Mouse (Mus musculus) ES-CJ7 (cell line): ENCODE results near the gene Ddt.
A peak's percentile ranks its signal among the peaks of the same experiment; 100 is the strongest.

Experiments
- DNase-seq: peaks from one replicate; pipeline ENCODE4 v3.0.0; 2011; ENCODE audit warnings: low read depth, low spot score

Gene Ddt

GRCm38 (mm10) chr10:75772795-75773664 is at the start of gene Ddt:
Ddt (minus strand) TSS chr10:75773414.
- peak; percentile 98 for DNase-seq

GRCm38 (mm10) chr10:75822443-75822842 is 49.2 kb upstream of the Ddt start, which contains the start of gene Gstt4:
Gstt4 (minus strand) TSS chr10:75822543.
- DNase-seq: no peak

DNA sequence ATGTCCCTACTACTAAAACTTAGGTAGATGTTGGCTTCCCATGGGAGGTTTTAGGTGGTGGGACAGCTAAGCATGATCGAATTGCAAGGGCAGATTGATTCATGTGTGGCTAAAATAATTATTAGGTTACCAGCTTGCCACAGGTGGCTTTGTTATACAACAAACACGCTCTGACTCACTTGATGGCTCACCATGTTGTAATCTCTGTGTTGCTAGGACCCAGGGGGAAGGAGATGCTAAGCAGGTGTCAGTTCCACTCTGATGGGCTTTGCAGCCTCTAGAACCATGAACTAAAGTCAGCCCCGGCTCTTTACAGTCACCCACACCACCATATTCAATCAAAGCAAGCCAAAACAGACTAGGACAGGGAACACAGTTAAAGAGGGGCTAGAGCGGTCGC is 46.7 kb upstream of the Ddt start:
- no peak for DNase-seq

DNA sequence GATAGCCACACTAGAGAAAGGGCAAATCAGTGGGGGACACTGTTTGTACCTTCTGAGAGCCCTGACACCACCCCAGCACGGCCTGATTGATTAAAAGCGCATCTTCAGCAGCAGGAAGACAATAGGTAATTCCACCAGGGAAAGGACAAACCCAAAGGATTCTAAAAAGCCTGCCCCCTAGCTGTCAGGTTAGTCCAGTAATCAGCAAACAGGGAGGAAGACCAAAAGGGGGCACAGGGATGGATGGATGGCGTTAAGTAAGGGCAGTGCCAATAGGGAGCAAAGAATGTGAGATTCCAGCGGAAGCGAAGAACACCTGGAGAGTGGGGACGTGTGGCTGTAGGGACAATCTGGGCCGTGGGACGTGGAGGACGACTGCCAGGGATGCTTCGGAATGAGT is 45.4 kb upstream of the Ddt start:
- DNase-seq: peak; percentile 48

- no peak for DNase-seq
These were observed 31.0 kb upstream of the Ddt start for GRCm38 (mm10) chr10:75804217-75804616.

DNA sequence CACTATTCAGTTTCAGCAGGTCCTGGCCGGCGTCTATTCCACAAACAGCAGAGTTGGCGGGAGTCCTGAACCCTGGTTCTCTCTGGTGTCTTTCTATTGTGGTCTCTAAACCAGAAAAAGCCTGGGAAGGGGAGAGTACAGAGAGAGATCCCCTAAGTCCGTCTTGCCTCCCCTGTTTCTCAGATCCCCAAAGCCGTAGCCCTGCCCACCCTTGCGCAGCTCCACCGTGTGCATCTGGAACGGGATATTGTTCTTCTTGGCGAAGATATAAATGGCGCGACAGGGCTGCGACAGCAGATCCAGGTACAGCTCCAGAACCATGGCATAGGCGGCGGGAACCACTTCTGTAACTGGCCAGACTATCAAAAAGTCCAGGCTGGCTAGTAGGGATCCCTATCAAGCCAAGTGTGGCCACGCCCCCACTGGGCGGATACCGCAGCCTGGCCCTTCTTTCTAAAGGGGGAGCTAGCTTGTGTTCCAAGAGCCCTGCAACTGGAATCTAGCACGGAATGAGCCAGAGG is 25.0 kb upstream of the Ddt start, which contains the start of gene Gstt1:
Gene Gstt1, minus strand, starts transcription at position 409 of the 521 bp plus-strand sequence.
- no peak for DNase-seq

DNA sequence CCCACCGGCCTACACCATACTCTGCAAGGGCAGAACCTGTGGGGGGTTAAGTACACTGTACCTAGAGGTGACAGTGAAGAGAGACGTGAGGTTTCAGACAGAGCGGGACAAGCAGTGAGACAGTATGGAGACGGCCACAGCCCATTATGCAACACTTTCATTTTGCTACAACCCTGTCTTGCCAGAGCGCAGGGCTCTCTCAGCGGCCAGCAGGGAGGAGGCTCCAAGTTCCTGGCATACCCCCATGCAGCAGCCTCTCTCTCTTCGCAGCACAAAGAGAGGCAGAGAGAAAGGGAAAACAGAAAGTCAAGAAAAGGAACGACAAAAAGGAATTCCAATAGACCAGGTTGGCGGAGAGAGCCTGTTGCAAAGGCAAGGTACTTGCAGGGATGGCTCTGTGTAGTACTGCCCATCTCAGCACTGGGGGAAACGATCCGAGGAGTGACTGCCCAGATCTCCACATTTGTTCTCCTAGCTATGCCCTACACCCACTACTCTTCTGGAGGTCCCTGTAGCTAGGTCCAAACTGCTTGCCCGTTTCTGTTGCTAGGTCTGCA is 24.5 kb upstream of the Ddt start:
- DNase-seq: no peak

GRCm38 (mm10) chr10:75796731-75797516 is 23.7 kb upstream of the Ddt start:
- no peak for DNase-seq

DNA sequence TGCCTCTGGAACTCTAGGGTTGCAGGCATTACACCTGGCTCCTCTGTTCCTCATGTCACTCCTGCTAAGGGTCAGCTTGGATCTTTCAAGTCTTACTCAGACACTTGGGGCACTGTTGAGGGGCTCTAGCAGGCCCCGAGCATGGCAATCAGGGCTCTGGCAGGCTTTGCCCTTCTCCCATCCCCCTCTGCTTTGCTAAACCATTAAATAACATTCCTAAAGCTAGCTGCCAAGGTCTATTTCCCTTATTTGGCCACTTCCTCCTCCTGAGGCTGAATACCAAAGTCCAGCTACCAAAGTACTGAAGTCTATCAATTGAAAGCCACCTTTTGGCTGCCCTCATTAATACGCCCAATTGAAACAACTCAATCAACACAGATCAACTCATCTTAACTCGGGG is 21.7 kb upstream of the Ddt start:
- peak; percentile 47 for DNase-seq

- DNase-seq: peak; percentile 56
These were observed 17.6 kb upstream of the Ddt start for GRCm38 (mm10) chr10:75790773-75791172.

- no peak for DNase-seq
These were observed 16.6 kb upstream of the Ddt start for GRCm38 (mm10) chr10:75789841-75790240.

GRCm38 (mm10) chr10:75789081-75789735 is 16.0 kb upstream of the Ddt start:
- DNase-seq: no peak

- DNase-seq: no peak
These were observed 15.1 kb upstream of the Ddt start for GRCm38 (mm10) chr10:75788277-75788676.

GRCm38 (mm10) chr10:75785442-75785841 is 12.2 kb upstream of the Ddt start:
- no peak for DNase-seq

DNA sequence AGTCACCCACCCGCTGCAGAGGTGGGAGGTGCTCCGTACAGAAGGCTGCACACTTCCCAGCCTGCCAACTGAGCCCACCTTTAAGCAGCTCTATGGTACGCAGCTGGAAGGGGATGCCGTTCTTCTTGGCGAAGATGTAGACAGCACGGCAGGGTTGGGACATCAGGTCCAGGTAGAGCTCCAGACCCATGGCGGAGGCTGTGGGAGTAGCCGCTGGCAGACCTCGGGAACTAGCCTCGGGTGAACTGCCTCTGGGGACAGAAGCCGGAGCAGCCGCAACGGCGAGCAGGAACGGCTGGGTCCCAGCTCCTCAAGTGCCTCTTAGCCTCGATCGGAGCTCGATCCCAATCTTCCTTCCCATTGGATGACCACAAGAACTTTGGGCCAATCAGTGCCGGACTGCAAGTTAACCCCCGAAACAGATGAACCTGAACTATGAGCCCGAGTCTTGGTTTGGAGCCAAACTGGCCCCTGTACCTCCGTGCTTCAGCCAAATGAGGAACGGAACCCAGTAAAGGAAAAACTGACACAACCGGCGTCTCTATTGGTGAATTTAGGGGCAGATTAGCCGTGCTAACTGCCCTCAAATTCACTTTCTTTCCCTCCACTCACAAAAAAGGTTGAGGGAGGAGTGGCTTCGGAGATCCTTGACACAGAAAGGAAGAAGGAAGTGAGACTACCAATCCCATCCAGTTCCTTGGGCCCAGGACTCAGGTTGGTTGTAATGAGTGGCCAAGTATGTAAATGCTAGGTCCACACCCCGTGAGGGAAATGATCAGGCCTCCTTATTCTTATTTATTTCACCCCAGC is 7.8 kb upstream of the Ddt start, which contains the start of the genes Gm20441 and Gstt3:
Gene Gm20441, minus strand, starts transcription at position 186 of the 810 bp plus-strand sequence.
Gene Gstt3, minus strand, starts transcription at position 646 of the 810 bp plus-strand sequence.
- peak; percentile 86 for DNase-seq

DNA sequence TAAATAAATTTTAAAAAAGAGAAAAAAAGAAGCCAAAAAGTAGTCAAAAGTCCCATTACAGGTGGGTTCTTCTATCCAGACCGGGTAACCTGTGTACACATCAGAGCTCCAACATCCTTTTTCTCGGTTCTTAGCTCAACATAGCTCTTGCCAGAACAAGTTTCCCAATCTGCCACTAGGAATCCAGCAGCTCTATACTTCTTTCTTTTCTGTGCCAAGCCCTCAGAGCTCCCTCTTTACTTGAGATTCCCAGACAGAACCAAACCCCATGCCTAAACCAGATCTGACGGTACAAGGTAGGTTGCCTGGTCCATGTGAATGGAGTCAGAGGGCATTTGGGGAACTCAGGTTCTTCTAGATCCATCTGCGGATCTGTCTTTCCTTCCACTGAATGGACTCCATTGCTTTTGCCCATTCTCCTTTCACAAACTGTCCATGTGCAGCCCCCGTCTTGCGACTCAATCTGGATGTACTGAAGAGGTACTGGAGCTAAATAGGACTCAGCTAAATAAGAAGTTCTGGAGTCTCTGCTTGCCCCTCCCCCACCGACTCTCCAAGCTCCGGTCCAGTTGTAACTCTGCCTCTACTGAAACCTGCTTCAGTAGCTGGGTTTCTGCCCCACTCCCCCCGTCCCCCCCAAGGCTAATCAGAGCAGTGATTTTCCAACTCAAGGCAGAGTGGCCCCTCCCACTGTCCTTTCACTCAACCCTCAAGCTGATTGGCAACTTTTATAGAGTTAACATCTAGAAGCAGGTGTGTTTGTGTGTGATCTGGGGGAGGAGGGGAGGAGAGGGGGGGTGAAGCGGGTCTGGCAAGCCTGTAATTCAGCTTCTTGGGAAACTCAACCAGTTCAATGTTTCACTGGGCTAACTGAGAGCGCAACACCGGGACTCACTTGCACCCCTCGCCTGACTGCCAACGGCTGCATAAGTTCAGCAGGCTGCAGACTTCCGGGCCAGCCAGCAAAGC is 6.3 kb upstream of the Ddt start:
- no peak for DNase-seq

DNA sequence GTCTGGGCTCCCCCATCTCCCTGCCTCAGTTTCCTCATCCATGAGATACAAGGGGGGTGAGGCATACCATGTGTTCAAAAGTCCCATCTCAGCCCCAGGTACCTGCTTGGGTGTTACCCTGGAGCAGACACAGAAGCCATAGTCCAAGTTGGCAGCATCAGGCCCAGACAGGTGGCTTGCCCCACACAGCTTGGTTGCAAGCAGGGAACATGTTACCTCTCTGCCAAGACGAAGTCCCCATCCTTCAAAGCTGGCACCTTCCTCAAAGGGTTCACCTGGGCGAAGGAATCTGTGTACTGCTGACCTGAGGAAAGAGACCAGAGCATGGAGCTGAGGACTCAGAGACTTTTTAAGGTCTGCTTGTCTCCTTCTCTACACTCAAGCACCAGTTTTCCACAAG is 4.7 kb upstream of the Ddt start:
- DNase-seq: no peak

- DNase-seq: no peak
These were observed 3.3 kb upstream of the Ddt start for GRCm38 (mm10) chr10:75776562-75776961.

GRCm38 (mm10) chr10:75774587-75774986 is 1.4 kb upstream of the Ddt start:
- DNase-seq: no peak
